Mouse (Mus musculus) stomach, embryonic 16.5 days (tissue): ENCODE results near the gene Acer2. TPM values are rescaled to one million over a fixed set of nuclear protein-coding genes. Genes with fewer than 3 reads are reported as not detected.
A peak's percentile ranks its signal among the peaks of the same experiment; 100 is the strongest.
"Not testable (repeated sequence)": the region's sequence is repeated elsewhere in the genome, so short reads cannot be mapped to it uniquely, and the experiment has no call there.

ENCODE experiments used
- ATAC-seq: fragments of 200-750 bp; cut with Nextera tagmentation; 2 replicates; pipeline ENCODE4 v1.8.0; 2017; ENCODE audit warnings: moderate number of reproducible peaks, moderate TSS enrichment; ENCODE audit not compliant: insufficient read depth, low FRiP score
- H3K27ac ChIP-seq: fragments of 300-500 bp; sonication (generic); 2 replicates; pipeline ENCODE4 v1.5.1; 2014; ENCODE audit warnings: low read length
- H3K27me3 ChIP-seq: fragments of 300-500 bp; sonication (generic); 2 replicates; pipeline ENCODE4 v1.6.1; 2014; ENCODE audit warnings: low read length, control low read depth, mixed read lengths; ENCODE audit not compliant: control insufficient read depth, insufficient read depth
- H3K36me3 ChIP-seq: fragments of 300-500 bp; sonication (generic); 2 replicates; pipeline ENCODE4 v1.6.1; 2014; ENCODE audit warnings: low read length; ENCODE audit not compliant: control insufficient read depth, insufficient read depth
- H3K4me1 ChIP-seq: fragments of 300-500 bp; sonication (generic); 2 replicates; pipeline ENCODE4 v1.6.1; 2014; ENCODE audit warnings: low read length, control low read depth, mixed read lengths; ENCODE audit not compliant: control insufficient read depth, insufficient read depth
- H3K4me2 ChIP-seq: fragments of 300-500 bp; sonication (generic); 2 replicates; pipeline ENCODE4 v1.6.1; 2014; ENCODE audit warnings: low read depth, low read length, mixed read lengths
- H3K4me3 ChIP-seq: fragments of 300-500 bp; sonication (generic); replicated peaks from 2 replicates; pipeline ENCODE4 v1.5.1; 2014; ENCODE audit warnings: mild to moderate bottlenecking, low read length
- H3K9ac ChIP-seq: fragments of 300-500 bp; sonication (generic); 2 replicates; pipeline ENCODE4 v1.6.1; 2014; ENCODE audit warnings: low read length
- H3K9me3 ChIP-seq: fragments of 300-500 bp; sonication (generic); replicated peaks from 2 replicates; pipeline ENCODE4 v1.6.1; 2016; ENCODE audit warnings: low read length, control low read depth; ENCODE audit not compliant: control insufficient read depth
- WGBS: fragments of 180-500 bp; shearing (Covaris S2); extraction: QIAGEN DNeasy Blood & Tissue Kit; methylation state at CpG from one replicate; pipeline ENCODE4 v1.1.7; 2014; 5-methylcytosine and 5-hydroxymethylcytosine counted together
- polyA plus RNA-seq: library from polyadenylated mRNA; unstranded; fragments of >200 nt; fragmentation: Nextera tagmentation; extraction: Ambion mirVana; gene quantifications from 2 replicates; pipeline ENCODE4 v1.2.1, GENCODE M21; 2015

The Acer2 gene
- 22.5 and 24.2 TPM in 2 replicates for polyA plus RNA-seq

DNA sequence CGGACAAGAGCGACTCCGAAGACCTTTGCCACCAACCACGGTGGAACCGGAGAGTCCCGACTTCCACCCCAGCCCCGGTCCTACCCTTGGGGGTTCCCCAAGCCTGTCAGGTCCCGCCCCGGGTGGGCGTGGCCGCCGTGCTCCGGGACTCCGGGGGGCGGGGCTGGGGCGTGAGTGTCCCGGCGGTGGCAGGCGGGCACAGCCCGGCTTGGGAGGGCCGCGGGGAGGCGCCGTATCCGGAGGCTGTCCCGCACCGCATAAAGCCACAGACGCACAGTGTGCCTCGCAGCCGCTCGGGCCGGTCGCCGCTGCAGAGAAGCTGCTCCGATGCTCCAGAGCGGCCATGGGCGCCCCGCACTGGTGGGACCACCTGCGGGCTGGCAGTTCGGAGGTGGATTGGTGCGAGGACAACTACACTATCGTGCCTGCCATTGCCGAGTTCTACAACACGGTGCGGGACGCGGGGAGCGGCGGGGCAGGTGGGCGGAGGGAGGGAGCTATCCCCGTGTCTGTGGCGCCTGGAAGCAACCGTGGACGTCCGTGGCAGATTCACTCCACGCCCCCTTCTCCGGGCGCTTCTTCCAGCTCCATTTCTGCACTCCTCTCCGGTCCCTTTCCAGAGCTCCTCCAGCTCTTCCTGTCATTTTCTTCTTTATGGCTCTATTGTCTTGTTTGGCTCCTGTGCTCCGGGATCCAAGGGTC, at the start of gene Acer2:
Acer2 (plus strand) TSS at position 251 of the 702 bp plus-strand sequence.
- no peaks in the 10 kb centered on the region for H3K27me3 ChIP-seq
- WGBS, result under 1% methylated on average over 60 of the region's 60 CpGs
- H3K27ac ChIP-seq, result no peak within 1 kb of the TSS
- H3K4me3 ChIP-seq, result peak within 1 kb of the TSS; percentile 58
- H3K9me3 ChIP-seq, result no peaks in the 10 kb centered on the region
- peak within 1 kb of the TSS; percentile 83 for H3K9ac ChIP-seq
- peak within 1 kb of the TSS; percentile 91 for H3K4me2 ChIP-seq
- peak; percentile 97 for ATAC-seq
- H3K36me3 ChIP-seq, result no peaks in the 10 kb centered on the region
- peaks cover 3% of the 10 kb centered on the region; the same call in 1 of the 2 replicates for H3K4me1 ChIP-seq

DNA sequence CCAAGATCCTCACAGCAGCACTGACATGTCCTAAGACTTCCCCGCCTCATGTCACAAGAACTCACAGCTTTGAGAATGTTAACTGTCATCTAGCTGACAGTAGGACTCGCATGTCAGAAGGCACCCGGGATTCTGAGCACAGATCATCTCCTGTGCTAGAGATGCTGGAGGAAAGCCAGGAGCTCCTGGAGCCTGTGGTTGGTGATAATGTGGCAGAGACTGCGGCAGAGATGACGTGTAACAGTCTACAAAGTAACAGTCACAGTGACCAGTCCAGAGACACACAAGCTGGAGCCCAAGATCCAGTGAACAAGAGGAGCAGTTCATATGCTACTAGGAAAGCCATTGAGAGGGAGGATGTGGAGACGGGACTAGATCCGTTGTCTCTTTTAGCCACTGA, 49.1 kb upstream of the Acer2 start:
- H3K36me3 ChIP-seq, result peaks cover 24% of the 10 kb centered on the region
- no peak overlapping the region for H3K4me3 ChIP-seq
- no peak for ATAC-seq
- H3K4me1 ChIP-seq, result no peaks in the 10 kb centered on the region
- H3K9ac ChIP-seq, result no peak overlapping the region
- H3K4me2 ChIP-seq, result no peak overlapping the region
- no peaks in the 10 kb centered on the region for H3K27me3 ChIP-seq
- H3K27ac ChIP-seq, result no peak overlapping the region
- 87% methylated on average over 7 of the region's 7 CpGs for WGBS
- no peaks in the 10 kb centered on the region for H3K9me3 ChIP-seq

DNA sequence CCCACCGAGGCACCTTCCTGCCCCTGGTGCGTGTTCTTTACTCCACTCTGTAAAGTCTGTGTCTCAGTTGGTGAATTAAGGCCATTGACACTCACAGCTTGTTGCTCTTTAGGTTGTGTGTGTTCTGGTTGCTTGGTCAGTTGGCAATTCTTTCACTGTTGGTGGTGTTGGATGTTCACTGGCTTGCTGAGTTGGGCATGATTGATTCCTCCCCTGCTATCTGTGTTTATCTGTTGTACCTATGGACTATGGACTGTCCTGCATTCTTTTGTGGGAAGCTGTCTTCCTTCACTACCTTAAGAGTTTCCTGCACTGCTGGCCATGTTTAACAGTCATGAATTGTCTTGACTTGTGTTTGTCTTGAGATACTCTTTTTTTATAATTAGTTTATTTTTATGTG, 42.3 kb upstream of the Acer2 start:
- no peak overlapping the region for H3K9ac ChIP-seq
- H3K4me2 ChIP-seq, result no peak overlapping the region
- no peaks in the 10 kb centered on the region for H3K4me1 ChIP-seq
- ATAC-seq, result no peak
- 96% methylated on average over 2 of the region's 2 CpGs for WGBS
- no peaks in the 10 kb centered on the region for H3K9me3 ChIP-seq
- peaks cover 14% of the 10 kb centered on the region for H3K36me3 ChIP-seq
- no peaks in the 10 kb centered on the region for H3K27me3 ChIP-seq
- no peak overlapping the region for H3K4me3 ChIP-seq
- H3K27ac ChIP-seq, result no peak overlapping the region

DNA sequence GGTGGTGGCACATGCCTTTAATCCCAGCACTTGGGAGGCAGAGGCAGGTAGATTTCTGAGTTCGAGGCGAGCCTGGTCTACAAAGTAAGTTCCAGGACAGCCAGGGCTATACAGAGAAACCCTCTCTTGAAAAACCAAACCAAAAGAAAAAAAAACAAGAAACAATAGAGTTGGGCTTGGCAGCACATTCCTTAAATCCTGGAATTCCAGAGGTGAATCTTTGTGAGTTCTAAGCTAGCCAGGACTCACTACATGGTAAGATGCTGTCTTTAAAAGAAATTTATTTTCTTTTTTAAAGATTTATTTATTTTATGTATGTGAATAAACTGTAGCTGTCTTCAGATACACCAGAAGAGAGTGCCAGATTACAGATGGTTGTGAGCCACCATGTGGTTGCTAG, 33.1 kb upstream of the Acer2 start:
- not testable (repeated sequence) for H3K4me3 ChIP-seq, H3K27ac ChIP-seq, H3K4me1 ChIP-seq, H3K4me2 ChIP-seq, H3K9me3 ChIP-seq, H3K9ac ChIP-seq, ATAC-seq, H3K27me3 ChIP-seq
- WGBS, result 100% methylated on average over 2 of the region's 2 CpGs
- peaks cover 32% of the 10 kb centered on the region for H3K36me3 ChIP-seq

DNA sequence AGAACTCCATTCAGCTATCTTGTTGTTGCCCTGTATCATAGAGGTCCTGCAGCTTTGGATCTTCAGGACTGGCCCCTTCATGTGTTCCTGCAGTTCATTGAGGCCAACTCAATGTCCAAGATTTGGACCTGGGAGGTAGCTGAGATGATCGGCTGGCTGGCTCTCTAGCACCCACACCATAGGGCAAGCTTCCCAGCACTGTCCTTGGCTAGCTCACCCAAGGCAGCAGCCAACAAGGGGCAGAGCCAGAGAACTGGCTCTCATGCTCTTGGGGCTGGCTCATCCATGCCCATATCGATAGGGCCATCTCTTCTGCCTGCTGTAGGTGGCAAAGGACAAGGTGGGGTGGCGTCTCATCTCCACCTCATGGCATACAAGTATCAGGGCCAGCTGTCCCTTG, 28.8 kb upstream of the Acer2 start:
- no peak overlapping the region for H3K9ac ChIP-seq
- H3K4me1 ChIP-seq, result no peaks in the 10 kb centered on the region
- H3K27me3 ChIP-seq, result no peaks in the 10 kb centered on the region
- H3K27ac ChIP-seq, result no peak overlapping the region
- no peak overlapping the region for H3K4me3 ChIP-seq
- peaks cover 21% of the 10 kb centered on the region; the same call in 1 of the 2 replicates for H3K36me3 ChIP-seq
- no peaks in the 10 kb centered on the region for H3K9me3 ChIP-seq
- peak; percentile 37; the same call in 1 of the 2 replicates for ATAC-seq
- WGBS, result 94% methylated on average over 3 of the region's 3 CpGs
- H3K4me2 ChIP-seq, result no peak overlapping the region

DNA sequence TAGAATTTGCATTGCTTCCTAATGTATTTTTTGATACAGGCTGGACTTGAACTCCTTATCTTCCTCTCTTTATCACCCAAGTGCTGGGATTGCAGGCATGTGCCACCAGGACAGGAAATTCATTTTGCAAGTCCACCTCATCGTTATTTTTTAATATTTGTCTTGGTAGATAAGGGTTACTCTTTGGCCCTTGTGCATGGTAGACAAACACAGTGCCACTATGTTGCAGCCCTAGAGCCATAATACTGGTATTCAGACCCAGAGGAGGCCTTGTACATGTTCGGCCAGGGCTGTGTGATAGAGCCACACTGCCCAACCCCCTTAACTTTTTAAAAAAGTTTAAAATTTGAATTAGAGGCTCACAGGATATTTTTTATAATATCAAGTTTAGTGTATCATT, 26.9 kb upstream of the Acer2 start:
- Histone ChIP-seq H3K4me3 (no peak overlapping the region), H3K9me3 (no peaks in the 10 kb centered on the region), H3K4me1 (no peaks in the 10 kb centered on the region), H3K27ac (no peak overlapping the region), H3K27me3 (no peaks in the 10 kb centered on the region), H3K4me2 (no peak overlapping the region), H3K36me3 (peaks cover 13% of the 10 kb centered on the region; the same call in 1 of the 2 replicates), H3K9ac (no peak overlapping the region)
- 67% methylated on average over 2 of the region's 2 CpGs for WGBS
- ATAC-seq, result peak; percentile 64; the same call in 1 of the 2 replicates

DNA sequence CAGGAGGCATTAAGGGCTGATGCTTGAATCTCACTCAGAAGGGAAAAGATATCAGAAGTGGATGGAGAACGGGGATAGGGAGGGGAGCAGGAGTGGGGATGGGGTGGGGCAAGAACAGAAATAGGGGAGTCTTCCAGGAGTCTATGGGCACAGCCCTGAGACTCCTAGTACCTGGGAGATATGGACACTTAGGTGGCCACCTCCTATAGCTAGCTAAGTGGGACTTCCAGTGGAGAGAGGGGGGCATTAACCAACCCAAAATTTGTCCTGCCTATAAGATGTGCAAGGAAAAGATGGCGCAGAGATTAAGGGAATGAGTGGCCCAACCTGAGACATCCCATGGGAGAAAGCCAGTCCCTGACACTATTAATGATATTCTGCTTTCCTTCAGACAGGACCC, 22.9 kb upstream of the Acer2 start:
- Histone ChIP-seq H3K4me2 (no peak overlapping the region), H3K27ac (no peak overlapping the region), H3K27me3 (no peaks in the 10 kb centered on the region), H3K9me3 (no peaks in the 10 kb centered on the region), H3K9ac (no peak overlapping the region), H3K4me1 (peaks cover 5% of the 10 kb centered on the region; the same call in 1 of the 2 replicates), H3K4me3 (no peak overlapping the region), H3K36me3 (peaks cover 28% of the 10 kb centered on the region)
- 76% methylated on average over 2 of the region's 2 CpGs for WGBS
- no peak for ATAC-seq

DNA sequence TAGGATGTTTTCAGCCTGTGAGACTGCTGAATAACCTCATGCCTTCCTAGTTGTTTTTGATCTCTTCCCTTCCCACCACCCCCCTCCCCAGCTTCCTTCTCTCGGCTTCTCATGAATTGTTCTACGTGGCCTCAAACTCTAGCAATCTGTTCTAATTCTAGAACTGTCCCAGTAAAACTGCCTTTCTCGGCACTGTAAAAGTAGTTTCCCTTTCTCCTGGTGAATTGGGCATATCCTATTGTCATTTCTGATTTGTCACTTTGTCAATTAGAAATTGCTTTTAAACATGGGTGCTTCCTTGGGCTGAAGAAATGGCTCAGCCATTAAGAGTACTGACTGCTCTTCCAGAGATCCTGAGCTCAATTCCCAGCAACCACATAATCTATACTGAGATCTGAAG, 22.2 kb upstream of the Acer2 start:
- Histone ChIP-seq H3K27me3 (no peaks in the 10 kb centered on the region), H3K9ac (no peak overlapping the region), H3K4me3 (no peak overlapping the region), H3K9me3 (no peaks in the 10 kb centered on the region), H3K4me1 (peaks cover 5% of the 10 kb centered on the region; the same call in 1 of the 2 replicates), H3K4me2 (no peak overlapping the region), H3K27ac (no peak overlapping the region), H3K36me3 (peaks cover 28% of the 10 kb centered on the region)
- 71% methylated on average over 3 of the region's 3 CpGs for WGBS
- no peak for ATAC-seq

DNA sequence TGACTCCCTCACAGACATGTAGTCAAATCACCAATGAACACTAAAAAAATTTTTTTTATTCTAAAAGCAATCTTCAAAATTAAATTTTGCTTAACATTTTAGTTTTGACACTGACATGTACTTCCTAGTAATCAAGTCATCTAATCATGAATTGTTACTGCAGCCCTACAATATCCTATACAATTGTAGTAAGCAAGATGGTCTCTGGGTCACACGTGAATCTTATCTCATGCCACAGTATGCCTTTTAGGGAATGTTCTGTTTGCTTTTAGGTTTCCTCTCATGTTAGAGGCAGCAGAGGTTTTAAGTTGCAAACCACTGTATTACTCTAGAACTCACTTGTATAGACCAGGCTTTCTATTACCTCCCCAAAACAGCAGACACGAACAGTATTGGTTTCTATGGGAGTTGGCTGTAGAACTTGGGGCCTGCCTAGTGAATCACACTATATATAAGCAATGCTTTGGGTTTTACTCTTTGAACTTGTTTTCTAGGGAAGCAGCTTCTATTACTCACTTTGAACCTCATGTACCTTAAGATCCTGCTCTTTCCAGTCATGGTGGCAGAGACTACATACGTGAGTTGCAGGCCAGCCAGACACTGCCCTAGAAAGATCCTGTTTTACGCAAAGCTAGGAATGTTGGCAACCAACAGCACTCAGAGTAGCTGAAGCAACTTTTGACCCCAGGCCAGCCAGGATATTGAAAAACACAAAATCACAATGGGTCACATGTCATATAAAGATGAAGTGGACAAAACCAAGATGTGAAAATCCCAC, 21.2 kb upstream of the Acer2 start:
- no peaks in the 10 kb centered on the region for H3K27me3 ChIP-seq
- ATAC-seq, result no peak
- no peak overlapping the region for H3K4me3 ChIP-seq
- H3K9me3 ChIP-seq, result no peaks in the 10 kb centered on the region
- no peak overlapping the region for H3K27ac ChIP-seq
- no peak overlapping the region for H3K4me2 ChIP-seq
- H3K9ac ChIP-seq, result no peak overlapping the region
- peaks cover 5% of the 10 kb centered on the region; the same call in 1 of the 2 replicates for H3K4me1 ChIP-seq
- peaks cover 28% of the 10 kb centered on the region for H3K36me3 ChIP-seq
- WGBS, result 83% methylated on average over 4 of the region's 4 CpGs
